Mouse (Mus musculus) C2C12 (cell line): ENCODE data around the gene C9orf72.

ENCODE experiments used
- CTCF ChIP-seq: IDR thresholded peaks from one replicate; pipeline ENCODE4 v1.5.1; 2011; ENCODE audit not compliant: control insufficient read depth, insufficient read depth, insufficient read length
- FOSL1 ChIP-seq: IDR thresholded peaks from one replicate; pipeline ENCODE4 v1.8.0; 2011; ENCODE audit warnings: mild to moderate bottlenecking, low read length; ENCODE audit not compliant: poor library complexity, insufficient read depth, severe bottlenecking
- MAX ChIP-seq: IDR thresholded peaks from one replicate; pipeline ENCODE4 v1.6.1; 2011; ENCODE audit warnings: mild to moderate bottlenecking, control low read depth
- MYOD1 ChIP-seq: IDR thresholded peaks from one replicate; pipeline ENCODE4 v1.6.1; 2011; ENCODE audit warnings: low read depth; ENCODE audit not compliant: control insufficient read depth, insufficient read length
- MYOG ChIP-seq: IDR thresholded peaks from one replicate; pipeline ENCODE4 v1.6.1; 2011; ENCODE audit not compliant: control insufficient read depth, insufficient read length; ENCODE audit errors: extremely low read depth
- USF1 ChIP-seq: IDR thresholded peaks from one replicate; pipeline ENCODE4 v1.6.1; 2011; ENCODE audit warnings: low read depth, mild to moderate bottlenecking, control low read depth, moderate library complexity

DNA sequence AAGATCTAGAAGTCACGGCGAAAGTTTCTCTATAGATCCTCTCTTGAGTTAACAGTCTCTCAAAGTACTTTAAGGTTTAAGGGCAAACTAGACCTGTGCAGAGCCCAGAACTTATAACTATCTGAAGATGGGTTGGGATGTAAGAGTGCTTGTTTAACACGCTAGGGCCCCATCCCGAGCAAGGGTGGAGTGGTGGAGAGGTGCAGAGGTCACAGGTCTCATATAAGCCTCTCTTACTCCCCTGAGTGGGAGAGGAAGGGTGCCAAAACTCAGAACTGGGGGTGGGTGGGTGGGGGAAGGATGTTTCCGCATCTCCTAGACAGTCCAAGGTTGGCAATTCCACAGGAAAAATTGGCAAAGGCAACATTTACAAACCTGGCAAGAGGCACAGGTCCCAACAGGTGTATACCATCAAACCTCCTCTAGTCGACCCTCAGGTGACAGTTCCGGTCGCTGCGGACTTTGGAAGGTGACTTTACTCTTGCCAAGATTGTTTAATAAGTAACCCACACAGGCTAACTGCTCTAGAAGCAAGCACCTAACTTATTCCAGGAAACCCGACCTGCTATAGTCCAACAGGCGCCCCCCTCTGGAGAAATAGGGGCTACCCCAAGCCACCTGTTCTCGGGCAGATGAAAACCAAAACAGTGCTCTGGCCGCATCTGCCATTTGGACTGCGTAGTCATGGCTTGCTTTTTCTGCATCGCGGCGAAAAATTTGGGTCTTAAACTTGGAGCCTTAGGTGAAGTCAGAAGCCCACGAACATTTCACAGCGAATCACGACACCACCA lies 70.6 kb downstream of the C9orf72 start:
- TF ChIP-seq CTCF (no peak), USF1 (no peak), MYOD1 (no peak), FOSL1 (no peak), MYOG (no peak), MAX (no peak)
